Mouse (Mus musculus) limb, embryonic 14.5 days (tissue): ENCODE data around the gene Exoc3l. TPM values are rescaled to one million over a fixed set of nuclear protein-coding genes. Genes with fewer than 3 reads are reported as not detected.
A peak's percentile ranks its signal among the peaks of the same experiment; 100 is the strongest.

Source experiments
- ATAC-seq: fragments of 200-750 bp; cut with Nextera tagmentation; 2 replicates; pipeline ENCODE4 v1.8.0; 2017; ENCODE audit warnings: low read depth, moderate number of reproducible peaks, moderate TSS enrichment; ENCODE audit not compliant: low FRiP score
- DNase-seq: peaks from one replicate; pipeline ENCODE4 v3.0.0-alpha.2; 2015; ENCODE audit warnings: low spot score
- H3K27ac ChIP-seq: fragments of 300-500 bp; sonication (generic); replicated peaks from 2 replicates; pipeline ENCODE4 v1.5.1; 2014; ENCODE audit warnings: low read depth, mild to moderate bottlenecking, low read length, moderate library complexity, mixed read lengths
- H3K27me3 ChIP-seq: fragments of 300-500 bp; sonication (generic); 2 replicates; pipeline ENCODE4 v1.6.1; 2014; ENCODE audit warnings: low read length, mixed read lengths; ENCODE audit not compliant: control insufficient read depth, insufficient read depth
- H3K36me3 ChIP-seq: fragments of 300-500 bp; sonication (generic); 2 replicates; pipeline ENCODE4 v1.6.1; 2014; ENCODE audit warnings: mild to moderate bottlenecking, low read length, moderate library complexity, mixed read lengths; ENCODE audit not compliant: control insufficient read depth, insufficient read depth
- H3K4me1 ChIP-seq: fragments of 300-500 bp; sonication (generic); 2 replicates; pipeline ENCODE4 v1.6.1; 2014; ENCODE audit warnings: antibody characterized with exemption, low read length, mixed read lengths; ENCODE audit not compliant: control insufficient read depth, insufficient read depth
- H3K4me2 ChIP-seq: fragments of 300-500 bp; sonication (generic); replicated peaks from 2 replicates; pipeline ENCODE4 v1.6.1; 2014; ENCODE audit warnings: low read depth, mild to moderate bottlenecking, low read length, moderate library complexity; ENCODE audit not compliant: severe bottlenecking
- H3K4me3 ChIP-seq: fragments of 300-500 bp; sonication (generic); replicated peaks from 2 replicates; pipeline ENCODE4 v1.5.1; 2014; ENCODE audit warnings: low read length
- H3K9ac ChIP-seq: fragments of 300-500 bp; sonication (generic); 2 replicates; pipeline ENCODE4 v1.6.1; 2014; ENCODE audit warnings: mild to moderate bottlenecking, low read depth, low read length, moderate library complexity; ENCODE audit not compliant: severe bottlenecking
- H3K9me3 ChIP-seq: fragments of 300-500 bp; sonication (generic); 2 replicates; pipeline ENCODE4 v1.6.1; 2016; ENCODE audit warnings: low read length; ENCODE audit not compliant: control insufficient read depth
- POLR2A ChIP-seq: fragments of 200-500 bp; IDR thresholded peaks from 2 replicates; pipeline ENCODE4 v1.8.0; 2012; ENCODE audit warnings: inconsistent platforms, mild to moderate bottlenecking, moderate library complexity, borderline replicate concordance; ENCODE audit not compliant: insufficient read depth, insufficient read length; ENCODE audit errors: extremely low read depth
- WGBS: fragments of 180-500 bp; shearing (Covaris S2); extraction: QIAGEN DNeasy Blood & Tissue Kit; methylation state at CpG from one replicate; pipeline ENCODE4 v1.1.7; 2014; 5-methylcytosine and 5-hydroxymethylcytosine counted together
- polyA plus RNA-seq, 2 experiments: library from polyadenylated mRNA; depleted of rRNA in 1 of 2; stranded (reverse) in 1 of 2; unstranded in 1 of 2; fragments of >200 nt; fragmentation: Nextera tagmentation in 1 of 2; extraction: Ambion mirVana in 1 of 2; gene quantifications; 2 replicates each; pipeline versions ENCODE4 v1.2.1 to v1.2.3; 2012 to 2014

The Exoc3l gene
- polyA plus RNA-seq, 2 experiments = 7.4 to 14.4 TPM

GRCm38 (mm10) chr8:105258911-105259720 is 36.8 kb downstream of the Exoc3l start:
- peak overlapping the region; percentile 38 for H3K4me3 ChIP-seq
- no peaks in the 10 kb centered on the region; the same call in 1 of the 2 replicates for H3K9me3 ChIP-seq
- WGBS = 3% methylated on average over 55 of the region's 55 CpGs
- H3K9ac ChIP-seq = 0 out of 2 replicates have a peak overlapping the region, but pooled peaks have one; percentile 36
- H3K27ac ChIP-seq = no peak overlapping the region
- peak overlapping the region; percentile 72 for H3K4me2 ChIP-seq
- ATAC-seq = no peak
- H3K4me1 ChIP-seq = peaks cover 21% of the 10 kb centered on the region
- DNase-seq = no peak
- TF ChIP-seq POLR2A = no peak
- no peaks in the 10 kb centered on the region for H3K36me3 ChIP-seq
- peaks cover 55% of the 10 kb centered on the region for H3K27me3 ChIP-seq

- WGBS = 72% methylated on average over 7 of the region's 7 CpGs
- DNase-seq (no peak), ATAC-seq (no peak)
- Histone ChIP-seq H3K36me3 (peaks cover 13% of the 10 kb centered on the region), H3K4me2 (no peak overlapping the region), H3K27me3 (peaks cover 42% of the 10 kb centered on the region), H3K4me1 (peaks cover 24% of the 10 kb centered on the region), H3K9ac (no peak overlapping the region), H3K4me3 (no peak overlapping the region), H3K27ac (no peak overlapping the region), H3K9me3 (no peaks in the 10 kb centered on the region; the same call in 1 of the 2 replicates)
- no peak for TF ChIP-seq POLR2A
Observed at GRCm38 (mm10) chr8:105257318-105258114, 38.4 kb downstream of the Exoc3l start.

DNA sequence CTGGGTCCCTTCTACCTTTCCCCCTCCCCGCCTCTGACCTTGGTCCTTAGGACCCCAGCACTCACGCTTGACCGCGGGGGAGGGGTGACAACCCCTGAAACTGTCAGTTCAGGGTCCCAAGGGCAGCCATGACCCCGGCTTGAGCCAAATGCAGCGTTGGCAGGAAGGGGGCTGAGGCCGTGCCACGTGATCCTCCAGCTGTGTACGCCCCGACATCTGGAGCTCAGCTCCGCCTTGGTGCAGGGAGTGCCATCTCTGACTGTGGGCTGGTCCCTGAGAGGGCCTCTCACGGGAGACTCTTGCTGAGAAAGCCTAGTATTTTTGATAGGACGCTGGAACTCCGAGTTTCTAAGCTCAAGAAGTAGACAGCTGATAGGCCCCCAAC is 40.9 kb downstream of the Exoc3l start, which contains the start of gene B3gnt9:
Gene B3gnt9, minus strand, starts transcription at position 188 of the 385 bp plus-strand sequence.
- DNase-seq (peak; percentile 84), ATAC-seq (peak; percentile 78)
- no peak for TF ChIP-seq POLR2A
- Histone ChIP-seq H3K9ac (peak within 1 kb of the TSS; percentile 83), H3K4me3 (peak within 1 kb of the TSS; percentile 65), H3K36me3 (peaks cover 37% of the 10 kb centered on the region), H3K4me2 (peak within 1 kb of the TSS; percentile 83), H3K9me3 (no peaks in the 10 kb centered on the region), H3K27me3 (peaks cover 29% of the 10 kb centered on the region), H3K4me1 (peaks cover 24% of the 10 kb centered on the region), H3K27ac (peak within 1 kb of the TSS; percentile 91)
- under 1% methylated on average over 14 of the region's 14 CpGs for WGBS

GRCm38 (mm10) chr8:105254152-105254965 is 41.5 kb downstream of the Exoc3l start:
- peak overlapping the region; percentile 83 for H3K4me2 ChIP-seq

More at GRCm38 (mm10) chr8:105254152-105254965, 41.5 kb downstream of the Exoc3l start:
- ATAC-seq (peak; percentile 88), DNase-seq (peak; percentile 90)
- under 1% methylated on average over 44 of the region's 74 CpGs for WGBS
- H3K27ac ChIP-seq = peak overlapping the region; percentile 91
- peaks cover 23% of the 10 kb centered on the region for H3K27me3 ChIP-seq
- peak overlapping the region; percentile 65 for H3K4me3 ChIP-seq
- H3K9ac ChIP-seq = peak overlapping the region; percentile 83
- no peaks in the 10 kb centered on the region for H3K9me3 ChIP-seq
- peaks cover 43% of the 10 kb centered on the region for H3K36me3 ChIP-seq
- H3K4me1 ChIP-seq = peaks cover 20% of the 10 kb centered on the region
- TF ChIP-seq POLR2A = 0 out of 2 replicates have a peak, but pooled peaks have one; percentile 29
